Mouse (Mus musculus): ENCODE measurements at regions not wholly inside any gene's neighbourhood (a gene's known extent, or its start where the extent isn't known, plus 50 kb on each side); places are given as distances from the start of the nearest gene placed in this dataset.

GRCm38 (mm10) chr15:63498483-63498882, 346.5 kb downstream of the Gsdmc2 start:
- no peak for ATAC-seq (ENCODE audit: low FRiP score)
- Histone ChIP-seq H3K4me1 (no peaks in the 10 kb centered on the region), H3K4me2 (replicated peaks) (no peak overlapping the region), H3K9me3 (replicated peaks) (no peaks in the 10 kb centered on the region), H3K27ac (no peak overlapping the region), H3K9ac (no peak overlapping the region), H3K36me3 (no peaks in the 10 kb centered on the region), H3K4me3 (no peak overlapping the region), H3K27me3 (no peaks in the 10 kb centered on the region)
- 93% methylated on average over 3 of the region's 3 CpGs for WGBS

- Histone ChIP-seq H3K27ac (no peak overlapping the region), H3K9ac (no peak overlapping the region), H3K4me2 (replicated peaks) (no peak overlapping the region), H3K27me3 (no peaks in the 10 kb centered on the region), H3K4me1 (no peaks in the 10 kb centered on the region), H3K36me3 (no peaks in the 10 kb centered on the region), H3K4me3 (no peak overlapping the region), H3K9me3 (replicated peaks) (no peaks in the 10 kb centered on the region)
- WGBS, result 94% methylated on average over 3 of the region's 3 CpGs
- no peak for ATAC-seq (ENCODE audit: low FRiP score)
These were observed 347.8 kb downstream of the Gsdmc2 start for GRCm38 (mm10) chr15:63497207-63497606.

GRCm38 (mm10) chr15:63484910-63485309, 360.1 kb downstream of the Gsdmc2 start:
- ATAC-seq (ENCODE audit: low FRiP score), result no peak
- 76% methylated on average over 5 of the region's 5 CpGs for WGBS

GRCm38 (mm10) chr15:63484217-63484887, 360.6 kb downstream of the Gsdmc2 start:
- WGBS, result 61% methylated on average over 4 of the region's 4 CpGs
- Histone ChIP-seq H3K9ac (no peak overlapping the region), H3K4me2 (replicated peaks) (no peak overlapping the region), H3K4me3 (no peak overlapping the region), H3K4me1 (no peaks in the 10 kb centered on the region), H3K27ac (no peak overlapping the region), H3K27me3 (no peaks in the 10 kb centered on the region), H3K36me3 (no peaks in the 10 kb centered on the region), H3K9me3 (replicated peaks) (no peaks in the 10 kb centered on the region)
- no peak for ATAC-seq (ENCODE audit: low FRiP score)

More at GRCm38 (mm10) chr15:63484910-63485309, 360.1 kb downstream of the Gsdmc2 start:
- Histone ChIP-seq H3K27me3 (no peaks in the 10 kb centered on the region), H3K4me2 (replicated peaks) (no peak overlapping the region), H3K9me3 (replicated peaks) (no peaks in the 10 kb centered on the region), H3K4me3 (no peak overlapping the region), H3K9ac (no peak overlapping the region), H3K27ac (no peak overlapping the region), H3K36me3 (no peaks in the 10 kb centered on the region), H3K4me1 (no peaks in the 10 kb centered on the region)

- 58% methylated on average over 1 of the region's 1 CpGs for WGBS
- no peaks in the 10 kb centered on the region for H3K36me3 ChIP-seq
These were observed 365.6 kb downstream of the Gsdmc2 start for GRCm38 (mm10) chr15:63479270-63479805.

DNA sequence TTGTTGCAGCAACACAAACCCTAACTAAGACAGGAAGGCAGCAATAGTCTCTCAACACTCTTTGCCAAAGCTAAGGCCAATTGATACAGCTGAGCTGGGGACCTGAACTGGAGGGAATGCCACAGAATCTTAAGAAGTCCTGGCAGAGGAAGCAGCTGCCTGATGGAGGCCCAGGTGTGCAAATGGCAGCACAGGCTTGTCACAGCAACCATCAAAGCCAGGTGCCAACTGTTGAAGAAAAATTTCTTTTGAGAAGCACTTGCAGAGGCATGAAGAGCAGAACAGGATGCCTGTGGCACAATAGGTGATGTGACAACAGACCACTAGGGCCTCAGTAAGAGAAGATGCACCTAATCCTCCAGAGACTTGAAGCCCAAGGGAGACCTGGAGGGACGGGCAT, 378.1 kb downstream of the Gsdmc2 start:
- no peak for ATAC-seq (ENCODE audit: low FRiP score)
- WGBS, result 70% methylated on average over 1 of the region's 1 CpGs

More at GRCm38 (mm10) chr15:63479270-63479805, 365.6 kb downstream of the Gsdmc2 start:
- Histone ChIP-seq H3K27me3 (no peaks in the 10 kb centered on the region), H3K9me3 (replicated peaks) (no peaks in the 10 kb centered on the region), H3K27ac (no peak overlapping the region), H3K9ac (no peak overlapping the region), H3K4me2 (replicated peaks) (no peak overlapping the region), H3K4me3 (no peak overlapping the region), H3K4me1 (no peaks in the 10 kb centered on the region)
- no peak for ATAC-seq (ENCODE audit: low FRiP score)

GRCm38 (mm10) chr15:63452529-63452928, 392.4 kb downstream of the Gsdmc2 start:
- no peaks in the 10 kb centered on the region for H3K9me3 ChIP-seq (replicated peaks)
- no peak overlapping the region for H3K27ac ChIP-seq
- no peak overlapping the region for H3K4me2 ChIP-seq (replicated peaks)
- no peak overlapping the region for H3K9ac ChIP-seq
- no peaks in the 10 kb centered on the region for H3K4me1 ChIP-seq
- H3K36me3 ChIP-seq, result no peaks in the 10 kb centered on the region
- no peak overlapping the region for H3K4me3 ChIP-seq
- no peaks in the 10 kb centered on the region for H3K27me3 ChIP-seq
- no peak for ATAC-seq (ENCODE audit: low FRiP score)
- 92% methylated on average over 3 of the region's 3 CpGs for whole genome bisulfite sequencing

More for the DNA sequence above, 378.1 kb downstream of the Gsdmc2 start:
- Histone ChIP-seq H3K9me3 (replicated peaks) (no peaks in the 10 kb centered on the region), H3K4me1 (no peaks in the 10 kb centered on the region), H3K27ac (no peak overlapping the region), H3K27me3 (no peaks in the 10 kb centered on the region), H3K4me2 (replicated peaks) (no peak overlapping the region), H3K4me3 (no peak overlapping the region), H3K36me3 (no peaks in the 10 kb centered on the region), H3K9ac (no peak overlapping the region)

- H3K4me3 ChIP-seq, result no peak overlapping the region
- no peak overlapping the region for H3K27ac ChIP-seq
- H3K36me3 ChIP-seq, result no peaks in the 10 kb centered on the region
- H3K4me1 ChIP-seq, result no peaks in the 10 kb centered on the region
- H3K9ac ChIP-seq, result no peak overlapping the region
- ATAC-seq (ENCODE audit: low FRiP score), result no peak
- H3K27me3 ChIP-seq, result no peaks in the 10 kb centered on the region
- no peak overlapping the region for H3K4me2 ChIP-seq (replicated peaks)
- H3K9me3 ChIP-seq (replicated peaks), result no peaks in the 10 kb centered on the region
- WGBS, result 66% methylated on average over 4 of the region's 4 CpGs
These were observed 398.7 kb downstream of the Gsdmc2 start for GRCm38 (mm10) chr15:63446288-63446687.

GRCm38 (mm10) chr15:63445016-63445415, 400.0 kb downstream of the Gsdmc2 start:
- Histone ChIP-seq H3K27me3 (no peaks in the 10 kb centered on the region), H3K27ac (no peak overlapping the region), H3K4me2 (replicated peaks) (no peak overlapping the region), H3K36me3 (no peaks in the 10 kb centered on the region), H3K9ac (no peak overlapping the region), H3K9me3 (replicated peaks) (no peaks in the 10 kb centered on the region), H3K4me1 (no peaks in the 10 kb centered on the region), H3K4me3 (no peak overlapping the region)
- no peak for ATAC-seq (ENCODE audit: low FRiP score)
- WGBS, result 80% methylated on average over 4 of the region's 4 CpGs

DNA sequence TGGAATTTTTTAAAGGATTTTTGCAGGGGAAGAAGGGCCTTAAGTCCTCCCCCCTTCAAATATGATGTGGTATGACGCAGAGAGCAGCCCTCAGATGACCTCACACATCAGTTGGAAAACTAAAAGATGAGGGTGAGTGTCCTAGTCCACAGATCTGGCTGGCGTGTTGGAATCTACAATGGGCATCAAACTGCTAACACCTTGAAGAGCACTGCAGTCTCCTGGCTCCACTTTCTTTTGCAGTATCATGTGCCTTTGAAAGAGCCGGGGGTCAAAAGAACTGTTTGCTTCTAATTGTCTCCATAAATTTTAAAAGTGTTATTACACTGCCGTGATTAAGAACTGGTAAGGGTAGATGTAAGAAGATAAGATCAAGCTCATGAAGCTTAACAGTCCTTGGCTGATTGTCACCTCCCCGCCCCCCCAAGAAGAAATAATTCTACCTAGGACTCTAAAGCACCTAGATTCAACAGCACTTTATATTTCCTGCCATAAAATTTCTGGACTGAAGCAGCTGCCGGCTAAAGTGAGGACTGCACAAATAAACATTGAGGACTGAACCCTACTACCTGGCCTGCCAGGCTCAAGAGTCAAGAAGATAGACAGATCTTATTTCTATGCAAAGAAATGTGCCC, 402.7 kb downstream of the Gsdmc2 start:
- Histone ChIP-seq H3K4me1 (no peaks in the 10 kb centered on the region), H3K9me3 (replicated peaks) (no peaks in the 10 kb centered on the region), H3K27me3 (no peaks in the 10 kb centered on the region), H3K27ac (no peak overlapping the region), H3K4me2 (replicated peaks) (no peak overlapping the region), H3K9ac (no peak overlapping the region), H3K36me3 (no peaks in the 10 kb centered on the region), H3K4me3 (no peak overlapping the region)
- no peak for ATAC-seq (ENCODE audit: low FRiP score)
- WGBS, result 91% methylated on average over 6 of the region's 6 CpGs

DNA sequence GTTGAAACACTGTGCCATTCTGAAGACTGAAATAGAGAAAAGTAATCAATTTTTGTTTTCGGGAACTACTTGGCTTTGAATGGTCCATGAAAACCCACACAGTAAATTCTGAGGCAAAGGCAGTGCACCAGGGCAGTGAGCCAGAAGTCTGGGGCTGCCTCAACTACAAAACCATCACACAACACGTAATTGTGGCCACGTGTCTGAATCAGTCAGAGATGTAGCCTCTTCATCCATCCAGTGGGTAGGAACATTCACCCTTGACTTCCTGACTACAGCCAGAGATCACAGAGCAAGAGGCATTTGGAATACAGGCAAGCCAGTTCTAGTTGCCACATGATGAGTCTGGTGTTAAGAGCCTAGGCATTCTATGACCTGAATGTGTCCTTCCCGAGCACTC, 432.3 kb downstream of the Gsdmc2 start:
- Histone ChIP-seq H3K9ac (no peak overlapping the region), H3K4me3 (no peak overlapping the region), H3K27ac (no peak overlapping the region), H3K4me1 (no peaks in the 10 kb centered on the region), H3K9me3 (replicated peaks) (no peaks in the 10 kb centered on the region), H3K36me3 (no peaks in the 10 kb centered on the region), H3K27me3 (no peaks in the 10 kb centered on the region), H3K4me2 (replicated peaks) (no peak overlapping the region)
- 85% methylated on average over 4 of the region's 4 CpGs for WGBS
- no peak for ATAC-seq (ENCODE audit: low FRiP score)

DNA sequence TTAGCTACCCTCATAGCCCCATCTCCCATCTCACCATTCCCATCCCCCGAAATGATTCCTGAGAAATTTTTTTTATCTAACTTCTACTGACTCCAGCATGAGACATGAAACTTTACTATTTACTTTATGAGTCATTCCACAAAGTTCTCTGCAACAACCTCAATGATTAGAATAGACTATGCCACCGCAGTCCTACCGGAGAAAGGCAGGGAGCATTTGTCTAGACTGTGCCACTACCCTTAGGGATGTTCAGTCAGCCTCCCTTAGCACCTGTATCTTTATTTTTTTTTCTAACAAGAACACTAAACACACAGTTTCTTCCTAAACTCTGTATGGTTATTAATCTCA, 433.2 kb downstream of the Gsdmc2 start:
- no peaks in the 10 kb centered on the region for H3K4me1 ChIP-seq
- no peak overlapping the region for H3K4me2 ChIP-seq (replicated peaks)
- no peak overlapping the region for H3K9ac ChIP-seq
- H3K36me3 ChIP-seq, result no peaks in the 10 kb centered on the region
- H3K4me3 ChIP-seq, result no peak overlapping the region
- ATAC-seq (ENCODE audit: low FRiP score), result no peak
- no peak overlapping the region for H3K27ac ChIP-seq
- H3K27me3 ChIP-seq, result no peaks in the 10 kb centered on the region
- no peaks in the 10 kb centered on the region for H3K9me3 ChIP-seq (replicated peaks)
- 91% methylated on average over 3 of the region's 3 CpGs for WGBS
